Mouse (Mus musculus) hindbrain, embryonic 11.5 days (tissue): ENCODE data around the gene Sox11. TPM values are rescaled to one million over a fixed set of nuclear protein-coding genes. Genes with fewer than 3 reads are reported as not detected.

Experiments used
- ATAC-seq: fragments of 200-750 bp; cut with Nextera tagmentation; 2 replicates; pipeline ENCODE4 v1.8.0; 2017; ENCODE audit warnings: mild to moderate bottlenecking, moderate TSS enrichment, moderate library complexity; ENCODE audit not compliant: low FRiP score
- DNase-seq: peaks from one replicate; pipeline ENCODE4 v3.0.0-alpha.2; 2015; ENCODE audit warnings: low spot score
- H3K27ac ChIP-seq: fragments of 300-500 bp; sonication (generic); 2 replicates; pipeline ENCODE4 v1.5.1; 2014; ENCODE audit warnings: mild to moderate bottlenecking, low read depth, low read length
- H3K27me3 ChIP-seq: fragments of 300-500 bp; sonication (generic); 2 replicates; pipeline ENCODE4 v1.6.1; 2014; ENCODE audit warnings: mild to moderate bottlenecking, low read length, moderate library complexity, mixed read lengths; ENCODE audit not compliant: control insufficient read depth, insufficient read depth
- H3K36me3 ChIP-seq: fragments of 300-500 bp; sonication (generic); 2 replicates; pipeline ENCODE4 v1.6.1; 2014; ENCODE audit warnings: mild to moderate bottlenecking, low read length, moderate library complexity, mixed read lengths; ENCODE audit not compliant: control insufficient read depth, insufficient read depth
- H3K4me1 ChIP-seq: fragments of 300-500 bp; sonication (generic); replicated peaks from 2 replicates; pipeline ENCODE4 v1.6.1; 2014; ENCODE audit warnings: low read length, mixed read lengths; ENCODE audit not compliant: control insufficient read depth, insufficient read depth
- H3K4me2 ChIP-seq: fragments of 300-500 bp; sonication (generic); replicated peaks from 2 replicates; pipeline ENCODE4 v1.6.1; 2014; ENCODE audit warnings: mild to moderate bottlenecking, low read depth, low read length
- H3K4me3 ChIP-seq: fragments of 300-500 bp; sonication (generic); 2 replicates; pipeline ENCODE4 v1.5.1; 2014; ENCODE audit warnings: low read depth, low read length
- H3K9ac ChIP-seq: fragments of 300-500 bp; sonication (generic); 2 replicates; pipeline ENCODE4 v1.6.1; 2014; ENCODE audit warnings: low read depth, low read length
- H3K9me3 ChIP-seq: fragments of 300-500 bp; sonication (generic); 2 replicates; pipeline ENCODE4 v1.6.1; 2016; ENCODE audit warnings: low read length; ENCODE audit not compliant: control insufficient read depth
- WGBS: fragments of 180-500 bp; shearing (Covaris S2); extraction: QIAGEN DNeasy Blood & Tissue Kit; methylation state at CpG from one replicate; pipeline ENCODE4 v1.1.7; 2014; 5-methylcytosine and 5-hydroxymethylcytosine counted together
- polyA plus RNA-seq: library from polyadenylated mRNA; unstranded; fragments of >200 nt; fragmentation: Nextera tagmentation; extraction: Ambion mirVana; gene quantifications from 2 replicates; pipeline ENCODE4 v1.2.1, GENCODE M21; 2014

The Sox11 gene
- polyA plus RNA-seq, 1 experiment from 2014 or later: 786 TPM

DNA sequence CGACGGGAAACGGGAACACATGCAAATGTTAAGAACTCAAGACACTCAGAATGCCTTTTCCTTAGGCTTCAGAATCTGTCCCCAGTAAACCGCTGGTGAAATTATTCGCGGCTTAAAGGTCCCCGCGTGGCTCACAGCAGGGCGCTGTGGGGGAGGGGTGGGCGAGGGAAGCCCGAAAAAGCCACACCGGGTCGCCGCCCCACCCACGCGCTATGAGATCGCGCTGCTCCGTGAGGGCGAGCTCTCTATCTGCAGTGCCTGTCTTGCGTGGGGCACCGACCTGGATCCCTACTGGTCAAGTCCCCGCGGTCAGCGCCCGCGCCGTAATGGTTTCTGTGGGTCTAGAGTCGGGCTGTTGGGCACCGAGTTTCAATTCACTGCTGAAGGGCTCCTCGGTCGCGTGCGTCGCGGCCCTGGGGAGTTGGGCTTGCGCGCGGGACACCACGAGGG, 3.6 kb downstream of the Sox11 start:
- Histone ChIP-seq H3K36me3 (0 out of 2 replicates have a peak, but pooled peaks cover 4% of the 10 kb centered on the region), H3K27ac (peak overlapping the region; percentile 94), H3K9me3 (no peaks in the 10 kb centered on the region), H3K27me3 (no peaks in the 10 kb centered on the region), H3K9ac (peak overlapping the region; percentile 99), H3K4me3 (peak overlapping the region; percentile 100), H3K4me2 (peak overlapping the region; percentile 42), H3K4me1 (peaks cover 2% of the 10 kb centered on the region; the same call in 1 of the 2 replicates)
- DNase-seq (no peak), ATAC-seq (no peak)
- under 1% methylated on average over 29 of the region's 40 CpGs for WGBS

- Histone ChIP-seq H3K9me3 (no peaks in the 10 kb centered on the region), H3K4me2 (peak overlapping the region; percentile 42), H3K27ac (peak overlapping the region; percentile 94), H3K27me3 (no peaks in the 10 kb centered on the region), H3K4me1 (peaks cover 2% of the 10 kb centered on the region; the same call in 1 of the 2 replicates), H3K9ac (peak overlapping the region; percentile 99), H3K4me3 (peak overlapping the region; percentile 100), H3K36me3 (0 out of 2 replicates have a peak, but pooled peaks cover 4% of the 10 kb centered on the region)
- peak; percentile 60 for DNase-seq
- 2% methylated on average over 12 of the region's 12 CpGs for WGBS
- ATAC-seq: no peak
These were observed 4.3 kb downstream of the Sox11 start for GRCm38 (mm10) chr12:27338116-27338515.

- H3K9ac ChIP-seq: peak overlapping the region; percentile 99
- no peaks in the 10 kb centered on the region for H3K27me3 ChIP-seq
- 21% methylated on average over 1 of the region's 1 CpGs for WGBS
- peak overlapping the region; percentile 100 for H3K4me3 ChIP-seq
- no peaks in the 10 kb centered on the region for H3K9me3 ChIP-seq
- ATAC-seq (no peak), DNase-seq (peak; percentile 31)
- H3K4me1 ChIP-seq: peaks cover 2% of the 10 kb centered on the region; the same call in 1 of the 2 replicates
- H3K4me2 ChIP-seq: peak overlapping the region; percentile 42
- peak overlapping the region; percentile 94 for H3K27ac ChIP-seq
- H3K36me3 ChIP-seq: 0 out of 2 replicates have a peak, but pooled peaks cover 4% of the 10 kb centered on the region
These were observed 4.9 kb downstream of the Sox11 start for GRCm38 (mm10) chr12:27337482-27337881.

DNA sequence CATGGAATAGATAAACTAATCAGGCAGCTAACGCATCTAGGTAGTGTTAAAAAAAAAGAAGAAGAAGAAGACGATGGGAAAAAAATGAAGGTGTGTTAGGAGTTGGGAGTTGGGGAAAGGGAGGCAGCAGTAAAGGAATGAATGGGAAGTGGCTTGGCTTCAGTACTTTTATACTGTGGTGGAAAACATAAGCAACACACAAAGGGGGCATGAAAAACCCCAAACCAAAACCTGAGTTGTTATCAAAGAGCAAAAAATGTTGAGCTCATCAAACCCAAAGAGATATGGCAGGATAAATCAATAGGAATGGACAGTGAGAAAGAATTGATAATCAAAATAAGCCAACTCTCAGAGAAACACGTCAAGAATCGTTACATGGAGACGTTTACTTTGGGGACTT, 5.6 kb downstream of the Sox11 start:
- peak overlapping the region; percentile 24; the same call in 1 of the 2 replicates for H3K27ac ChIP-seq
- 37% methylated on average over 5 of the region's 5 CpGs for WGBS
- peaks cover 2% of the 10 kb centered on the region; the same call in 1 of the 2 replicates for H3K4me1 ChIP-seq
- H3K4me2 ChIP-seq: peak overlapping the region; percentile 42
- no peaks in the 10 kb centered on the region for H3K27me3 ChIP-seq
- H3K36me3 ChIP-seq: 0 out of 2 replicates have a peak, but pooled peaks cover 4% of the 10 kb centered on the region
- H3K4me3 ChIP-seq: peak overlapping the region; percentile 100
- no peak for ATAC-seq
- DNase-seq: peak; percentile 23
- H3K9me3 ChIP-seq: no peaks in the 10 kb centered on the region
- H3K9ac ChIP-seq: peak overlapping the region; percentile 62

GRCm38 (mm10) chr12:27336336-27336735, 6.0 kb downstream of the Sox11 start:
- no peak for ATAC-seq
- Histone ChIP-seq H3K4me1 (peaks cover 2% of the 10 kb centered on the region; the same call in 1 of the 2 replicates), H3K4me3 (peak overlapping the region; percentile 100), H3K27me3 (no peaks in the 10 kb centered on the region), H3K4me2 (peak overlapping the region; percentile 42), H3K9me3 (no peaks in the 10 kb centered on the region), H3K9ac (peak overlapping the region; percentile 58; the same call in 1 of the 2 replicates), H3K27ac (peak overlapping the region; percentile 24; the same call in 1 of the 2 replicates), H3K36me3 (0 out of 2 replicates have a peak, but pooled peaks cover 4% of the 10 kb centered on the region)
- 69% methylated on average over 7 of the region's 7 CpGs for WGBS
- peak; percentile 28 for DNase-seq

GRCm38 (mm10) chr12:27335356-27336055, 6.9 kb downstream of the Sox11 start:
- H3K9ac ChIP-seq: no peak overlapping the region
- ATAC-seq: 0 out of 2 replicates have a peak, but pooled peaks have one; percentile 40

DNA sequence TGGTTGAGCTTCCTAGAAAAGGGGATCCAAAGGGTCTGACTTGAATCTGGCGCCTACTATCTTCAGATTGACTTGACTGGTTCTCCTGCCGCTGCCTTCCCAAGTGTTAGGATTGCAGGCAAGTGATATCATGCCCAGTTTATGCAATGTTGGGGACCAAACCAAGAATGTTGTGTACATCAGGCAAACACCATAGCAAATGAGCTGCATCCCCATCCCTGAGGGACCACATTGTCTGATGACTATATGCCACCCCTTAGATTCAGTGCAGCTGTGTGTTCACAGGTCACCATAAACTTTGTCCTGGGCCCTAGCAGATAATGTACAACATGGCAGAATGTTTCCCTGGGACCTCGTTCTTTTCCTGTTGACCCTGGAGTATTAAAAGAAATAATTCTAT, 8.8 kb downstream of the Sox11 start:
- DNase-seq: peak; percentile 28

More at GRCm38 (mm10) chr12:27335356-27336055, 6.9 kb downstream of the Sox11 start:
- H3K4me1 ChIP-seq: peaks cover 2% of the 10 kb centered on the region; the same call in 1 of the 2 replicates
- no peaks in the 10 kb centered on the region for H3K27me3 ChIP-seq
- peak; percentile 44 for DNase-seq
- 0 out of 2 replicates have a peak, but pooled peaks cover 4% of the 10 kb centered on the region for H3K36me3 ChIP-seq
- H3K4me2 ChIP-seq: peak overlapping the region; percentile 42
- 65% methylated on average over 11 of the region's 11 CpGs for WGBS
- peak overlapping the region; percentile 100 for H3K4me3 ChIP-seq
- no peak overlapping the region for H3K27ac ChIP-seq
- H3K9me3 ChIP-seq: no peaks in the 10 kb centered on the region

DNA sequence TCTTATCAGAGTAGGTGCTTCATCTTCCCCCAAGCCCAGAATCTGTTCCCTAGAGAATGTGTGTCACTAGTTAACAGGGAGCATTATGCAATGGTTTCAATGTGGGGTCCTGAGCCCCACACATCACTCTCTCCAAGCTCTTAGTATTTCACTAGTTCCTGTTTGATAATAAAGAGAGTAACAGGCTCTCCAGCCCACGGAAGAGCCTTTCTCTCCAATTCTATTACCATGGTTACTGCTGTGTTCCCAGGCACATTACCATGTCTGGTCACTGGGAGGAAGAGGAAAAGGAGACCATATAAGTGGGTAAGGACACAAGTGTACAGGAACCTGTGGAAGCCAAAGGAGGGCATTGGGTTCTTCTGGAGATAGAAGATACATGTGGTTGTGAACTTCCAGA, 19.0 kb downstream of the Sox11 start:
- H3K27ac ChIP-seq: no peak overlapping the region
- no peaks in the 10 kb centered on the region for H3K9me3 ChIP-seq
- no peaks in the 10 kb centered on the region for H3K36me3 ChIP-seq
- H3K9ac ChIP-seq: no peak overlapping the region
- DNase-seq (no peak), ATAC-seq (no peak)
- H3K27me3 ChIP-seq: no peaks in the 10 kb centered on the region
- H3K4me1 ChIP-seq: no peaks in the 10 kb centered on the region
- H3K4me2 ChIP-seq: no peak overlapping the region
- 80% methylated on average over 1 of the region's 1 CpGs for WGBS
- H3K4me3 ChIP-seq: no peak overlapping the region

More for the DNA sequence above, 8.8 kb downstream of the Sox11 start:
- H3K9ac ChIP-seq: no peak overlapping the region
- H3K4me1 ChIP-seq: peaks cover 2% of the 10 kb centered on the region; the same call in 1 of the 2 replicates
- no peaks in the 10 kb centered on the region for H3K36me3 ChIP-seq
- H3K27ac ChIP-seq: peak overlapping the region; percentile 39; the same call in 1 of the 2 replicates
- no peaks in the 10 kb centered on the region for H3K27me3 ChIP-seq
- no peaks in the 10 kb centered on the region for H3K9me3 ChIP-seq
- WGBS: 94% methylated on average over 3 of the region's 3 CpGs
- H3K4me2 ChIP-seq: no peak overlapping the region
- ATAC-seq: no peak
- H3K4me3 ChIP-seq: no peak overlapping the region
